Mouse (Mus musculus) embryonic facial prominence, embryonic 14.5 days (tissue): ENCODE results near the gene Dab1. TPM values are rescaled to one million over a fixed set of nuclear protein-coding genes. Genes with fewer than 3 reads are reported as not detected.

ENCODE experiments used
- ATAC-seq: fragments of 200-750 bp; cut with Nextera tagmentation; 2 replicates; pipeline ENCODE4 v1.8.0; 2017; ENCODE audit warnings: low read depth, moderate number of reproducible peaks, moderate TSS enrichment
- DNase-seq: peaks from one replicate; pipeline ENCODE4 v3.0.0-alpha.2; 2015; ENCODE audit warnings: low spot score
- H3K27ac ChIP-seq: fragments of 300-500 bp; sonication (generic); replicated peaks from 2 replicates; pipeline ENCODE4 v1.5.1; 2014; ENCODE audit warnings: low read depth, mild to moderate bottlenecking, low read length, moderate library complexity
- H3K27me3 ChIP-seq: fragments of 300-500 bp; sonication (generic); replicated peaks from 2 replicates; pipeline ENCODE4 v1.6.1; 2014; ENCODE audit warnings: low read length; ENCODE audit not compliant: control insufficient read depth, insufficient read depth
- H3K36me3 ChIP-seq: fragments of 300-500 bp; sonication (generic); 2 replicates; pipeline ENCODE4 v1.6.1; 2014; ENCODE audit warnings: low read length, mixed read lengths; ENCODE audit not compliant: control insufficient read depth, insufficient read depth
- H3K4me1 ChIP-seq: fragments of 300-500 bp; sonication (generic); 2 replicates; pipeline ENCODE4 v1.6.1; 2014; ENCODE audit warnings: antibody characterized with exemption, low read length; ENCODE audit not compliant: control insufficient read depth, insufficient read depth
- H3K4me2 ChIP-seq: fragments of 300-500 bp; sonication (generic); 2 replicates; pipeline ENCODE4 v1.6.1; 2014; ENCODE audit warnings: low read depth, mild to moderate bottlenecking, low read length, moderate library complexity, mixed read lengths
- H3K4me3 ChIP-seq: fragments of 300-500 bp; sonication (generic); 2 replicates; pipeline ENCODE4 v1.5.1; 2014; ENCODE audit warnings: low read depth, mild to moderate bottlenecking, low read length
- H3K9ac ChIP-seq: fragments of 300-500 bp; sonication (generic); 2 replicates; pipeline ENCODE4 v1.6.1; 2014; ENCODE audit warnings: low read depth, mild to moderate bottlenecking, low read length, moderate library complexity, mixed read lengths
- H3K9me3 ChIP-seq: fragments of 300-500 bp; sonication (generic); 2 replicates; pipeline ENCODE4 v1.6.1; 2016; ENCODE audit warnings: low read length; ENCODE audit not compliant: control insufficient read depth
- WGBS: fragments of 180-500 bp; shearing (Covaris S2); extraction: QIAGEN DNeasy Blood & Tissue Kit; methylation state at CpG from one replicate; pipeline ENCODE4 v1.1.7; 2014; 5-methylcytosine and 5-hydroxymethylcytosine counted together
- polyA plus RNA-seq: library from polyadenylated mRNA; unstranded; fragments of >200 nt; fragmentation: Nextera tagmentation; extraction: Ambion mirVana; gene quantifications from 2 replicates; pipeline ENCODE4 v1.2.1, GENCODE M21; 2014

Dab1 gene
- polyA plus RNA-seq, 1 experiment from 2014 or later: 7.5 TPM

DNA sequence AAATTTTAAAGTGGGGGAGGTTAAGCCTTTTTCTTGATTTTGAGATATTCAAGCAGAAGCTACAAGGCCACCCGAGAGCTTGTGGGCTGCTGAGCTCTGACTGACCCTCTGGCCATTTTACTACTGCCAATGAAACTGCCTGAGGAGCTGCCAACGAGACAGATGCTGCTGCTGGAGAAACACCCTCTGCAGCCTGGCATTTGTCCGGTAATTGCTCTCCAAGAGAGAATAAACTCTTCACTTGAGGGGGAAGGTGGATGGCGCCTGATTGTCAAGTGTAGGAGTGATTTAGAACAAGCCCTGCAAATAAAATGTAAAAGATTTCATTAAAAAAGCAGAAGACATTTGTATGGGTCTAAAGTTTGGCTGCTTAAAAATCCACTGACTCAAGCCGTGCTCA, 839.6 kb downstream of the Dab1 start:
- no peak overlapping the region for H3K4me3 ChIP-seq
- 66% methylated on average over 5 of the region's 5 CpGs for WGBS
- H3K4me1 ChIP-seq: no peaks in the 10 kb centered on the region
- no peak overlapping the region for H3K4me2 ChIP-seq
- H3K9ac ChIP-seq: no peak overlapping the region
- no peaks in the 10 kb centered on the region for H3K9me3 ChIP-seq
- ATAC-seq: no peak
- no peaks in the 10 kb centered on the region for H3K36me3 ChIP-seq
- H3K27ac ChIP-seq: no peak overlapping the region
- no peaks in the 10 kb centered on the region for H3K27me3 ChIP-seq
- no peak for DNase-seq

- no peak for DNase-seq
- Histone ChIP-seq H3K4me1 (peaks cover 4% of the 10 kb centered on the region), H3K36me3 (no peaks in the 10 kb centered on the region), H3K4me3 (no peak overlapping the region), H3K4me2 (no peak overlapping the region), H3K27me3 (no peaks in the 10 kb centered on the region), H3K9me3 (no peaks in the 10 kb centered on the region), H3K9ac (no peak overlapping the region), H3K27ac (no peak overlapping the region)
- WGBS: 87% methylated on average over 12 of the region's 12 CpGs
- no peak for ATAC-seq
Measured at GRCm38 (mm10) chr4:104461106-104462011, 842.2 kb downstream of the Dab1 start.

DNA sequence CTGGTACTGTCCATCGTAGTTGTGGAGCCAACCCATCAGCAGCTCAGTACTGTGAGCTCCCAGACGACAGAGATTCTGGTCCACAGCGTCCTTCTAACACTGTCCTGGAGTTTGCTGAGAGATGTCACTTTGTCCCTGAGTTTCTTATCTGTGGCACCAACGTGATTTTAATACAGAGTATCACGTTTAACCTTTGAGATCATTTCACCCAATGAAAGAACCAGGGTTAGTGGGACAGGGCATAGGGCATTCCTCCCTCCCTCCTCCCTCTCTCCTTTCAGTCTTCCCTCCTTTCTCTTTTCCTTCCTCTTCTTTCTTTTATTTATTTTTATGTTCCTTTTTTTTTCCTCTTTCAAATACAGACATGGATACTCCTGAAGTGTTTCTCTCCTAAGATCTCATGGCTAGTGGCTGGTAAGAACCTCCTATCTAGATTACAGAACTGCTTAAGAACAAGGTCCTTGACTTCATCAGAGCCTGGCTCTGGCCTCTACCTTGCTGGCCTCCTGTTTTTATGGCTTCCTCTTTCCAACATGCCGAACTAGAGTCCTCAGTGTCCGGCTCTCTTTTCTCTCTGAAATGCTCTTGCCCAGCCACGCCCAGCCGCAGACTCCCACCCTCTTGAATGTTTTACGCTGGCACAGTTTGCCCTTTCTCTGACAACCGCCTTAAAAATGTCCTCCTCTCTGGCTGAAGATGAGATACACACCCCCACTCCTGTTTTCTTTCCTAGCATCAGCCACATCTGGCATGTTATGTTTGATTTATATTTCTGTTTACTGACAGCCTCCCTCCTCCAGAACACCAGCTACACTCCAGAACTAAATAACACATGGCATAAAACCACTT, 844.0 kb downstream of the Dab1 start:
- H3K27ac ChIP-seq: no peak overlapping the region
- DNase-seq (no peak), ATAC-seq (no peak)
- H3K27me3 ChIP-seq: no peaks in the 10 kb centered on the region
- 72% methylated on average over 11 of the region's 11 CpGs for WGBS
- no peak overlapping the region for H3K4me3 ChIP-seq
- no peaks in the 10 kb centered on the region for H3K9me3 ChIP-seq
- no peak overlapping the region for H3K4me2 ChIP-seq
- peaks cover 4% of the 10 kb centered on the region for H3K4me1 ChIP-seq
- H3K36me3 ChIP-seq: no peaks in the 10 kb centered on the region
- no peak overlapping the region for H3K9ac ChIP-seq

- Histone ChIP-seq H3K4me1 (peaks cover 4% of the 10 kb centered on the region), H3K4me3 (no peak overlapping the region), H3K27ac (no peak overlapping the region), H3K27me3 (no peaks in the 10 kb centered on the region), H3K36me3 (no peaks in the 10 kb centered on the region), H3K9me3 (no peaks in the 10 kb centered on the region), H3K4me2 (no peak overlapping the region), H3K9ac (no peak overlapping the region)
- DNase-seq (no peak), ATAC-seq (no peak)
- WGBS: 70% methylated on average over 7 of the region's 7 CpGs
Measured at GRCm38 (mm10) chr4:104463781-104464170, 844.6 kb downstream of the Dab1 start.

- H3K36me3 ChIP-seq: no peaks in the 10 kb centered on the region
- ATAC-seq (no peak; the same call in 1 of the 2 replicates), DNase-seq (no peak)
- no peak overlapping the region for H3K9ac ChIP-seq
- peaks cover 4% of the 10 kb centered on the region for H3K4me1 ChIP-seq
- H3K9me3 ChIP-seq: no peaks in the 10 kb centered on the region
- 96% methylated on average over 1 of the region's 1 CpGs for WGBS
- no peak overlapping the region for H3K4me2 ChIP-seq
- no peak overlapping the region for H3K27ac ChIP-seq
- no peaks in the 10 kb centered on the region for H3K27me3 ChIP-seq
- no peak overlapping the region for H3K4me3 ChIP-seq
Measured at GRCm38 (mm10) chr4:104465594-104465993, 846.4 kb downstream of the Dab1 start.

GRCm38 (mm10) chr4:104468666-104469065, 849.5 kb downstream of the Dab1 start:
- no peak for ATAC-seq
- no peak overlapping the region for H3K27ac ChIP-seq

GRCm38 (mm10) chr4:104472915-104473314, 853.8 kb downstream of the Dab1 start:
- no peaks in the 10 kb centered on the region for H3K4me1 ChIP-seq
- DNase-seq: no peak
- WGBS: 78% methylated on average over 4 of the region's 4 CpGs
- no peak overlapping the region for H3K9ac ChIP-seq
- no peaks in the 10 kb centered on the region for H3K27me3 ChIP-seq
- no peaks in the 10 kb centered on the region for H3K9me3 ChIP-seq
- no peak overlapping the region for H3K4me2 ChIP-seq
- no peak overlapping the region for H3K4me3 ChIP-seq
- no peaks in the 10 kb centered on the region for H3K36me3 ChIP-seq
- no peak for ATAC-seq
- H3K27ac ChIP-seq: no peak overlapping the region

More at GRCm38 (mm10) chr4:104468666-104469065, 849.5 kb downstream of the Dab1 start:
- no peaks in the 10 kb centered on the region for H3K36me3 ChIP-seq
- no peak overlapping the region for H3K4me2 ChIP-seq
- DNase-seq: no peak
- no peaks in the 10 kb centered on the region for H3K27me3 ChIP-seq
- H3K4me1 ChIP-seq: peaks cover 4% of the 10 kb centered on the region
- no peak overlapping the region for H3K4me3 ChIP-seq
- no peak overlapping the region for H3K9ac ChIP-seq
- H3K9me3 ChIP-seq: no peaks in the 10 kb centered on the region
- WGBS: 88% methylated on average over 3 of the region's 3 CpGs

GRCm38 (mm10) chr4:104476841-104477240, 857.7 kb downstream of the Dab1 start:
- Histone ChIP-seq H3K4me3 (no peak overlapping the region), H3K4me2 (no peak overlapping the region), H3K27me3 (no peaks in the 10 kb centered on the region), H3K36me3 (no peaks in the 10 kb centered on the region), H3K27ac (no peak overlapping the region), H3K9me3 (no peaks in the 10 kb centered on the region), H3K9ac (no peak overlapping the region), H3K4me1 (no peaks in the 10 kb centered on the region)
- DNase-seq: no peak
- no peak for ATAC-seq
- 90% methylated on average over 7 of the region's 7 CpGs for WGBS
